Mouse (Mus musculus) liver (tissue): ENCODE measurements around the gene Vmn2r68.

Experiments
- DNase-seq: peaks from one replicate; pipeline ENCODE4 v3.0.0-alpha.2; 2020; ENCODE audit warnings: mixed read lengths

The Vmn2r68 gene

GRCm38 (mm10) chr7:85237683-85238082 is at the start of gene Vmn2r68:
TSS of gene Vmn2r68 (minus strand) at chr7:85237783.
- no peak for DNase-seq
